In the genomic region with DNA sequence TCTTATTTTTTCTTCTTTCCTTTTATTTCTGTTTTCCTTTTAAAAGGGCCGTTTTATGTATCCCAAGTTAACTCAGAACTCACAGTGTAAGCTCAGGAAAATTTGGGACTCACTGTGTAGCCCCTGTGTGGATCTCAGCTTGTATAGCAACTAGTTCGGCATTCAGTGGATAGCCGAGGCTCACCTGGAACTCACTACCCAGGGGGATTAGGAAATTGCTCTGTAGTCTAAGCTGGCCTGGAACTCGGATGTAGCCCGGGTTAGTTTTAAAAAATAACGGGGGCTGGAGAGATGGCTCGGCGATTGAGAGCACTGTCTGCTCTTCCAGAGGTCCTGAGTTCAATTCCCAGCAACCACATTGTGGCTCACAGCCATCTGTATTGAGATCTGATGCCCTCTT, we compare ENCODE assay signal across 8 mouse cellular contexts. TPM values are rescaled to one million over a fixed set of nuclear protein-coding genes. Genes with fewer than 3 reads are reported as not detected.
DNase-seq lines count a peak whose midpoint lies in the region; ATAC-seq and TF ChIP-seq lines count a peak whose summit lies in the region.

No protein-coding gene starts in this region.

- H3K27me3 ChIP-seq in embryonic facial prominence, embryonic 11.5 days (ENCODE audit: control insufficient read depth, insufficient read depth, low read length) = no peaks in the 10 kb centered on the region
- no peaks in the 10 kb centered on the region for H3K27me3 ChIP-seq in intestine, embryonic 14.5 days (replicated peaks; ENCODE audit: control insufficient read depth, insufficient read depth, low read length)
- no peaks in the 10 kb centered on the region for H3K27me3 ChIP-seq in neural tube, embryonic 13.5 days

- WGBS in lung, adult 2 months = 4% methylated on average over 8 of the region's 8 CpGs
- 12% methylated on average over 8 of the region's 8 CpGs for WGBS in embryonic facial prominence, embryonic 11.5 days
- 7% methylated on average over 8 of the region's 8 CpGs for WGBS in intestine, embryonic 14.5 days
- 13% methylated on average over 8 of the region's 8 CpGs for WGBS in neural tube, embryonic 13.5 days

- H3K9me3 ChIP-seq in embryonic facial prominence, embryonic 11.5 days (replicated peaks; ENCODE audit: control insufficient read depth, low read length) = no peaks in the 10 kb centered on the region
- no peaks in the 10 kb centered on the region for H3K9me3 ChIP-seq in intestine, embryonic 14.5 days (ENCODE audit: control insufficient read depth, low read length)
- H3K9me3 ChIP-seq in neural tube, embryonic 13.5 days = no peaks in the 10 kb centered on the region

- no peak for DNase-seq in lung, adult 2 months
- DNase-seq in lung, postnatal 36 days = no peak
- DNase-seq in embryonic facial prominence, embryonic 11.5 days (ENCODE audit: low spot score) = no peak
- DNase-seq in intestine, embryonic 14.5 days (ENCODE audit: low spot score) = no peak
- no peak for DNase-seq in adrenal gland, postnatal 36 days
- DNase-seq in layer of hippocampus, postnatal 36 days = no peak
- DNase-seq in adrenal gland, adult 18-20 months (ENCODE audit: low spot score in 2 of 2) = no peak

- no peak for TF ChIP-seq CTCF in lung, adult 2 months (IDR thresholded peaks at IDR 0.05; ENCODE audit: insufficient read depth, low read length)

- H3K4me3 ChIP-seq in lung, adult 2 months (replicated peaks; ENCODE audit: extremely low read depth, low read depth, low read length) = peak overlapping the region; percentile 95
- peak overlapping the region; percentile 66 for H3K4me3 ChIP-seq in embryonic facial prominence, embryonic 11.5 days (ENCODE audit: low read depth, low read length)
- H3K4me3 ChIP-seq in intestine, embryonic 14.5 days (ENCODE audit: low read depth, low read length) = peak overlapping the region; percentile 50
- peak overlapping the region; percentile 70 for H3K4me3 ChIP-seq in neural tube, embryonic 13.5 days

- H3K36me3 ChIP-seq in embryonic facial prominence, embryonic 11.5 days (replicated peaks; ENCODE audit: control insufficient read depth, insufficient read depth, low read depth, low read length) = no peaks in the 10 kb centered on the region; the same call in 1 of the 2 replicates
- H3K36me3 ChIP-seq in intestine, embryonic 14.5 days (ENCODE audit: control insufficient read depth, insufficient read depth, low read length) = peaks cover 19% of the 10 kb centered on the region
- H3K36me3 ChIP-seq in neural tube, embryonic 13.5 days = peaks cover 18% of the 10 kb centered on the region

- 0 out of 2 replicates have a peak, but pooled peaks have one; percentile 3 for ATAC-seq in embryonic facial prominence, embryonic 11.5 days (replicated peaks; ENCODE audit: insufficient number of reproducible peaks, low FRiP score, low TSS enrichment, low read depth)
- no peak for ATAC-seq in intestine, embryonic 14.5 days (replicated peaks; ENCODE audit: low FRiP score, low TSS enrichment, low read depth)
- ATAC-seq in neural tube, embryonic 13.5 days (ENCODE audit: low read depth) = peak; percentile 7; the same call in 1 of the 2 replicates

- no peaks in the 10 kb centered on the region for H3K4me1 ChIP-seq in lung, adult 2 months (ENCODE audit: control insufficient read depth, insufficient read depth, low read length)
- H3K4me1 ChIP-seq in embryonic facial prominence, embryonic 11.5 days (ENCODE audit: control insufficient read depth, insufficient read depth, low read length) = no peaks in the 10 kb centered on the region
- peaks cover 8% of the 10 kb centered on the region; the same call in 1 of the 2 replicates for H3K4me1 ChIP-seq in intestine, embryonic 14.5 days (replicated peaks; ENCODE audit: control insufficient read depth, insufficient read depth, low read length)
- peaks cover 33% of the 10 kb centered on the region for H3K4me1 ChIP-seq in neural tube, embryonic 13.5 days (replicated peaks)

- H3K27ac ChIP-seq in embryonic facial prominence, embryonic 11.5 days (replicated peaks; ENCODE audit: low read depth, low read length) = no peak overlapping the region
- peak overlapping the region; percentile 64; the same call in 1 of the 2 replicates for H3K27ac ChIP-seq in intestine, embryonic 14.5 days (ENCODE audit: low read depth)
- peak overlapping the region; percentile 85 for H3K27ac ChIP-seq in neural tube, embryonic 13.5 days (replicated peaks)

- H3K9ac ChIP-seq in embryonic facial prominence, embryonic 11.5 days (replicated peaks; ENCODE audit: low read length) = peak overlapping the region; percentile 74
- H3K9ac ChIP-seq in intestine, embryonic 14.5 days (ENCODE audit: low read length) = peak overlapping the region; percentile 50
- H3K9ac ChIP-seq in neural tube, embryonic 13.5 days = peak overlapping the region; percentile 87

- H3K4me2 ChIP-seq in embryonic facial prominence, embryonic 11.5 days (ENCODE audit: low read depth, low read length) = peak overlapping the region; percentile 62
- H3K4me2 ChIP-seq in intestine, embryonic 14.5 days (ENCODE audit: low read length) = peak overlapping the region; percentile 80
- H3K4me2 ChIP-seq in neural tube, embryonic 13.5 days = peak overlapping the region; percentile 65

- TF ChIP-seq POLR2A in lung, adult 2 months (IDR thresholded peaks at IDR 0.05; ENCODE audit: borderline replicate concordance, extremely low read depth, low read depth, low read length) = no peak

RNA-seq across cellular contexts. Expression of gene Tyw1, which starts 1.9 kb away (rescaled TPM):
- polyA plus RNA-seq in lung, adult 2 months (2012; rRNA removed) = 7.0 and 8.0 TPM in 2 replicates
- polyA plus RNA-seq in embryonic facial prominence, embryonic 11.5 days (2014; fragmentation: Nextera tagmentation; extraction: Ambion mirVana) = 27.8 and 30.1 TPM in 2 replicates
- polyA plus RNA-seq in intestine, embryonic 14.5 days (2014; fragmentation: Nextera tagmentation; extraction: Ambion mirVana) = 31.5 and 32.4 TPM in 2 replicates
- polyA plus RNA-seq in neural tube, embryonic 13.5 days (2015; fragmentation: Nextera tagmentation; extraction: Ambion mirVana) = 23.2 and 27.0 TPM in 2 replicates
- total RNA-seq in adrenal gland, postnatal 36 days (2021) = 10 to 100 TPM; 28.1 to 32.3 TPM
- 10 to 100 TPM; 15.2 to 18.2 TPM for total RNA-seq in layer of hippocampus, postnatal 36 days (2021)
- total RNA-seq in adrenal gland, adult 18-20 months (2021) = 10 to 100 TPM; 21.1 to 27.8 TPM

RNA-seq across cellular contexts. Expression of gene Sbds, which starts 2.0 kb away (rescaled TPM):
- 41.9 and 45.4 TPM in 2 replicates for polyA plus RNA-seq in lung, adult 2 months (2012; rRNA removed)
- 65.1 and 68.2 TPM in 2 replicates for polyA plus RNA-seq in embryonic facial prominence, embryonic 11.5 days (2014; fragmentation: Nextera tagmentation; extraction: Ambion mirVana)
- 60.3 and 60.5 TPM in 2 replicates for polyA plus RNA-seq in intestine, embryonic 14.5 days (2014; fragmentation: Nextera tagmentation; extraction: Ambion mirVana)
- 64.1 and 66.3 TPM in 2 replicates for polyA plus RNA-seq in neural tube, embryonic 13.5 days (2015; fragmentation: Nextera tagmentation; extraction: Ambion mirVana)
- 100 to 1,000 TPM; 109 TPM for total RNA-seq in adrenal gland, postnatal 36 days (2021)
- total RNA-seq in layer of hippocampus, postnatal 36 days (2021) = 10 to 100 TPM; 76.4 to 78.2 TPM
- total RNA-seq in adrenal gland, adult 18-20 months (2021) = 100 to 1,000 TPM; 119 to 126 TPM

RNA-seq across cellular contexts. Expression of gene Tmem248, which starts 40.4 kb away (rescaled TPM):
- 44.9 and 46.4 TPM in 2 replicates for polyA plus RNA-seq in lung, adult 2 months (2012; rRNA removed)
- 34.5 and 37.1 TPM in 2 replicates for polyA plus RNA-seq in embryonic facial prominence, embryonic 11.5 days (2014; fragmentation: Nextera tagmentation; extraction: Ambion mirVana)
- 40.6 and 45.5 TPM in 2 replicates for polyA plus RNA-seq in intestine, embryonic 14.5 days (2014; fragmentation: Nextera tagmentation; extraction: Ambion mirVana)
- polyA plus RNA-seq in neural tube, embryonic 13.5 days (2015; fragmentation: Nextera tagmentation; extraction: Ambion mirVana) = 25.9 TPM in 2 replicates
- total RNA-seq in adrenal gland, postnatal 36 days (2021) = 10 to 100 TPM; 68.0 to 74.2 TPM
- 10 to 100 TPM; 39.0 to 41.0 TPM for total RNA-seq in layer of hippocampus, postnatal 36 days (2021)
- 10 to 100 TPM; 57.9 to 75.8 TPM for total RNA-seq in adrenal gland, adult 18-20 months (2021)
